Mouse (Mus musculus) lung, adult 2 months (tissue): Measurements from ENCODE around the gene Hsf2bp.

ENCODE experiments used
- CTCF ChIP-seq: fragments of 200-500 bp; IDR thresholded peaks from 2 replicates; pipeline ENCODE4 v1.5.1; 2011; ENCODE audit warnings: mild to moderate bottlenecking, low read length, control low read depth; ENCODE audit not compliant: insufficient read depth
- POLR2A ChIP-seq: fragments of 200-500 bp; IDR thresholded peaks from 2 replicates; pipeline ENCODE4 v1.6.1; 2011; ENCODE audit warnings: low read depth, mild to moderate bottlenecking, control low read depth, low read length, borderline replicate concordance; ENCODE audit errors: extremely low read depth

DNA sequence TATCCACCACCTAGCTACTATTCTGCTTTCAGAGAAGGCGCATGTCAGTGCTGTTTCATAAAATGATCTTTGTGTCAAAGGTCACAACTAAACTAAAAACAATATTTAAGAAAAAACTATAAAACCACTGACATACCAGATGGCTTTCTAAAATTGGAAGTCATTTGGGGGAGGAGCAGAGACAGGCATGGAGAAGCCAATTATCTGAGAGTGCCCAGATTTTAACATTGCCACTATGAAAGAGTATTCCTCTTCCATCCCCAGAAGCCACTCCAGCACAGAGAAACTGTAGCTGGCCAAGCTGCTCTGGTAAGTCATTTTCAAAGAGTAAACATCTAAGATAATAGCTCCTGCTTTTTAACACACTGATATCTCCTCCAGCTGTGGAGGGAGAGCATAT lies 49.2 kb downstream of the Hsf2bp start:
- no peak for TF ChIP-seq CTCF
- TF ChIP-seq POLR2A, result no peak
